Mouse (Mus musculus) left cerebral cortex, adult 6 months (tissue): ENCODE results near the gene 2410015M20Rik. TPM values are rescaled to one million over a fixed set of nuclear protein-coding genes. Genes with fewer than 3 reads are reported as not detected.

Experiments used
- long read RNA-seq, 2 experiments: library from polyadenylated mRNA; unstranded; transcript quantifications; one replicate each; pipeline ENCODE4 v2.0.0; 2019 to 2020
- polyA plus RNA-seq: library from polyadenylated mRNA; unstranded; fragments of <200 nt; fragmentation: Nextera tagmentation; gene quantifications from 2 replicates; pipeline ENCODE4 v1.2.3, GENCODE M21; 2021

Gene 2410015M20Rik
- 448 and 559 TPM in 2 replicates for polyA plus RNA-seq
- long read RNA-seq, experiment 1, transcript 2410015M20Rik-201 (4 exons, 755 nt) = major isoform, 46 of 54 reads
- long read RNA-seq, experiment 1, partial matches to known transcripts = 3 of 54 reads
- long read RNA-seq, experiment 1, other reads (novel, unspliced or antisense) = 4 of 54 reads
- long read RNA-seq, experiment 2, transcript 2410015M20Rik-201 (4 exons, 755 nt) = major isoform, 217 of 223 reads
- long read RNA-seq, experiment 2, partial matches to known transcripts = 5 of 223 reads
- long read RNA-seq, experiment 2, other reads (novel, unspliced or antisense) = 1 of 223 reads

GRCm38 (mm10) chr17:56609452-56610171, at the start of gene 2410015M20Rik:
TSS of gene 2410015M20Rik (minus strand) at chr17:56609771.

GRCm38 (mm10) chr17:56627530-56628277, 18.1 kb upstream of the 2410015M20Rik start, which contains the start of gene Catsperd:
TSS of gene Catsperd (plus strand) at chr17:56628143.

GRCm38 (mm10) chr17:56626754-56627470, 17.3 kb upstream of the 2410015M20Rik start, which contains the start of gene Lonp1:
TSS of gene Lonp1 (minus strand) at chr17:56626887.

GRCm38 (mm10) chr17:56613236-56613844, 3.8 kb upstream of the 2410015M20Rik start, which contains the start of gene Rpl36:
TSS of gene Rpl36 (plus strand) at chr17:56613416.

GRCm38 (mm10) chr17:56584257-56585130, 25.1 kb downstream of the 2410015M20Rik start, which contains the start of the genes Safb2 and Safb:
TSS of gene Safb2 (minus strand) at chr17:56584585.
TSS of gene Safb (plus strand) at chr17:56584825.

Other genes starting within 250 kb of the 2410015M20Rik start
- 125 and 188 TPM in 2 replicates for gene Ptprs, start 133.3 kb downstream of the 2410015M20Rik start, polyA plus RNA-seq
- gene Znrf4, start 97.3 kb downstream of the 2410015M20Rik start, polyA plus RNA-seq = not detected in 2 replicates
- gene Gm20219, start 55.4 kb downstream of the 2410015M20Rik start, polyA plus RNA-seq = not detected in 2 replicates
- 12.8 and 17.3 TPM in 2 replicates for gene Safb2, start 25.2 kb downstream of the 2410015M20Rik start, polyA plus RNA-seq
- gene Safb, start 24.9 kb downstream of the 2410015M20Rik start, polyA plus RNA-seq = 36.0 and 38.2 TPM in 2 replicates
- gene Rpl36, start 3.6 kb upstream of the 2410015M20Rik start, polyA plus RNA-seq = 1,951 and 2,168 TPM in 2 replicates
- 24.7 and 30.3 TPM in 2 replicates for gene Lonp1, start 17.1 kb upstream of the 2410015M20Rik start, polyA plus RNA-seq
- gene Catsperd, start 18.4 kb upstream of the 2410015M20Rik start, polyA plus RNA-seq = 0.15 and 0.34 TPM in 2 replicates
- 43.8 and 58.2 TPM in 2 replicates for gene Ranbp3, start 63.5 kb upstream of the 2410015M20Rik start, polyA plus RNA-seq
- 982 and 1,143 TPM in 2 replicates for gene Ndufa11, start 108.0 kb upstream of the 2410015M20Rik start, polyA plus RNA-seq
- 9.5 and 9.6 TPM in 2 replicates for gene Vmac, start 108.3 kb upstream of the 2410015M20Rik start, polyA plus RNA-seq
- gene Nrtn, start 147.8 kb upstream of the 2410015M20Rik start, polyA plus RNA-seq = 3.3 and 6.1 TPM in 2 replicates
- gene Dus3l, start 155.0 kb upstream of the 2410015M20Rik start, polyA plus RNA-seq = 24.7 and 26.8 TPM in 2 replicates
- gene Prr22, start 160.5 kb upstream of the 2410015M20Rik start, polyA plus RNA-seq = 0.29 TPM in 1 of 2 replicates, not detected in the other
- 1.0 and 1.1 TPM in 2 replicates for gene Rfx2, start 221.2 kb upstream of the 2410015M20Rik start, polyA plus RNA-seq